Mouse (Mus musculus) lung, postnatal 0 days (tissue): ENCODE results near the gene Stk4.

Experiments
- CTCF ChIP-seq: IDR thresholded peaks from 2 replicates; pipeline ENCODE4 v1.5.1; 2016; ENCODE audit warnings: antibody characterized with exemption, mild to moderate bottlenecking
- EP300 ChIP-seq: IDR thresholded peaks from 2 replicates; pipeline ENCODE4 v1.6.1; 2016; ENCODE audit warnings: antibody characterized with exemption, mild to moderate bottlenecking, control low read depth

- TF ChIP-seq CTCF, result no peak
- TF ChIP-seq EP300, result no peak
Measured at GRCm38 (mm10) chr2:164075088-164075487, 5.0 kb downstream of the Stk4 start.
